Mouse (Mus musculus) liver, postnatal 0 days (tissue): ENCODE results near the gene Pex11b.
"Not testable (repeated sequence)": the region's sequence is repeated elsewhere in the genome, so short reads cannot be mapped to it uniquely, and the experiment has no call there.

ENCODE experiments used
- CTCF ChIP-seq: sonication (generic); IDR thresholded peaks from 2 replicates; pipeline ENCODE4 v1.5.1; 2016; ENCODE audit warnings: antibody characterized with exemption, low read depth
- EP300 ChIP-seq: IDR thresholded peaks from 2 replicates; pipeline ENCODE4 v1.6.1; 2016; ENCODE audit warnings: antibody characterized with exemption, low read depth, mild to moderate bottlenecking

DNA sequence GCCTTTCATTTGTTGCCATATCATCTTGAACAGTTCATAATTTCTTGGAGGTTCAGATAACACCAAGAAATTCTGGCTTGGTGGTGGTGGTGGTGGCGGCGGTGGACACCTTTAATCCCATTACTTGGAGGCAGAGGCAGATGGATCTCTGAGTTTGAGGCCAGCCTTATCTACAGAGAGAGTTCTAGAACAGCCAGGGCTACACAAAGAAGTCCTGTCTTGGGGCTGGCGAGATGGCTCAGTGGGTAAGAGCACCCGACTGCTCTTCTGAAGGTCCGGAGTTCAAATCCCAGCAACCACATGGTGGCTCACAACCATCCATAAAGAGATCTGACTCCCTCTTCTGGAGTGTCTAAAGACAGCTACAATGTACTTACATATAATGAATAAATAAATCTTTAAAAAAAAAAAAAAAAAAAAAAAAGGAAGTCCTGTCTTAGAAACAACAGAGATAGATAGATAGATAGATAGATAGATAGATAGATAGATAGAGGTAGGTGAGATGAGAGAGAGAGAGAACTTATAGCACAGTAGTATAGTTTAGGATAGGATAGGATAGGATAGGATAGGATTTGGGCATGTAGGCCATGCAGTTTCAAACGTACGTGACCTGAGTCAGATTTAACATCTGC is 30.7 kb downstream of the Pex11b start:
- not testable (repeated sequence) for TF ChIP-seq CTCF, EP300
